Mouse (Mus musculus) neutrophil, adult 65 days (primary cell): Measurements from ENCODE around the gene Cfap99. TPM values are rescaled to one million over a fixed set of nuclear protein-coding genes. Genes with fewer than 3 reads are reported as not detected.

Experiments used
- total RNA-seq: library from RNA; stranded (reverse); gene quantifications from 2 replicates; pipeline ENCODE4 v1.2.4, GENCODE M21; 2023

The Cfap99 gene
- not detected in 2 replicates for total RNA-seq

DNA sequence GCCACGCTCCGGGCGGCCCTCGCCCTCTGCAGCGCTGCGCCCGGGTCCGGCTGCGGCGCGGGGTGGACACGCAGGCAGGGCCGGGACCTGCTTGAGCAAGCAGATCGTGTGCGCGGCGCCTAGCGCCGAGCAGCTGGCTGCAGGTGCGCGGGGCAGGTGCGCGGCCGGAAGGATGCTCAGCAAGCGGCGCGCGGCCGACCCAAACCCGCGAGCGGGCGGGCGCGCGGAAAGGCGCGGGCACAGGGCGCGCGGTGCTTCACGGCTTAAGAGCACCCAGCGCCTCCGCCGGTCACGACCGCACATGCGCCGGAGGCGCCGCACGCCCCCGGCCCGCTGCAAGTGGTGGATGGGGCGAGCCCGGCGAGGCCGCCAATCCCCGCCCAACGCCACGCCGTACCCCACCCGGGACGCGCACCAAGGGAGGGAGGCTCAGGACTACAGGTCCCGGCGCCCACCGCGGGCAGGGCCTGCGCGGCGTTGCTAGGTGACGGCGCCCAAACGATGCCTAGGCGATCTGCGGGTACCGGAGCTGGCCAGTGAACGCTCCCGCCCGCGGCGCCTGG lies at the start of gene Cfap99, which contains the start of gene Zfyve28:
TSS of gene Cfap99 (plus strand) at position 447 of the 563 bp plus-strand sequence.
TSS of gene Zfyve28 (minus strand) at position 296 of the 563 bp plus-strand sequence.

DNA sequence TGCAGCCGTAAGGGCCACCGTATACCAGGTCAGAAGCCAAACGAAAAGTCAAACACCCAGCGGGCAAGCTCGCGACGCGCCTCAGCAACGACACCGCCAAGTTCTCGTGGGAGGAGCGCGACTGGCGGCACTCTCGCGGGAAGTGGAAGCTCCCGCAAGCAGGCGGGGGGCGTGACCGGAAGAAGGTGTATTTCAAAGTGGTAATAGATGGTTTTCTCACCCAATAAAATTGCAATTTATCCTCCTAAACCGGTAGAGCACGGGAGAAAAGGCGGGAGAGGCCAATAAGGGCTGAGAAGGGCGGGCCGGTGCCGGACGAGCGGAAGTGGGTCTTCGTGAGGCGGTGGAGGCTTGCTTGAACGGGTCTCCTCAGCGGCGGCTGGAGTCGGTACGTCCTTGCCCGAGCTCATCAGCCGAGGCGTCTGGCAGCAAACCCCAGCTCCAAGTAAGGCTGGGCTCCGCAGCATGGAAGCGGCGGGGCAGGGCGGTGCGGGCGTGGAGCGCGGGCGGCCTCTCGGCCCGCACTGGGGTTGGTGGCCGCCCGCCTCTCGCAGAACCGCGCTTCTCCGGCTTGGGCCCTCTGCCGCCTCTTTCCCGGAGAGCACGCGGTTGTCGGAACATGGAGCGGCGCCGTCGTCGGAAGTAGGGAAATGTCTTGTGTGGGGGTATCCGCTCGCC lies 47.8 kb downstream of the Cfap99 start, which contains the start of gene Rnf4:
TSS of gene Rnf4 (plus strand) at position 193 of the 678 bp plus-strand sequence.

DNA sequence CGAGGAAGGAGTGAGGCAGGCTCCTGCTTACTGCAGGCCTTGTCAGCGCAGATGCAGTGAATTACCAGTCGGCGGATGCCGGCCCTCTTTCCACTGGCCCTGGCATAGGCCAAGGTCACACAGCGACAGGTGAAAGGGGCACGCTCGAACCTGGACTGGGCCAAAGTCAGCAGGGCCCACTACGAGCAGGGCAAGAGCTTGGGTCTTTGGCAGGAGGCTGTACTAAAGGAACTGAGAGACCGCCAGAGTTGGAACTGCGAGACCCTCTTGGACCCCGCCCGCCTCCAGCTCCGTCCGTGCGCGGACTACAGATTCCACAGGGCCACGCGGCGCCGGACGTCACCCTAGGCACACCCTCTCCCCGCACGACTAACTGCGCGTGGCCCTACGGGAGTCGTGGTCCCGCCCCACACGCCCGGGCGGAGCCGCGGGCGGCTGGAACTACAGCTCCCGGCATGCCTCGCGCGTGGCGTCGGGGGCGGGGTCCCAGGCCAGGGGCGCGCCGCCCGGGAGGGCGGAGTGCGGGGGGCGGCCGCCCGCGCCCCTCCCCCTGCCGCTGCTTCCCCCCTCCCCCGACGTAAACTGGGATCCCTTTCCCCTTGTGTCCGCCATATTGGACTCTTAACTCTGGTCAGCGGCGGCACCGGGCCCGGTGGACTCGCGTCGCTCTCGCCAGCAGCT lies 81.1 kb downstream of the Cfap99 start, which contains the start of gene Fam193a:
TSS of gene Fam193a (plus strand) at position 593 of the 681 bp plus-strand sequence.

Other genes with a start within 250 kb of the Cfap99 start
- gene Poln, start 119.2 kb upstream of the Cfap99 start, total RNA-seq = 0.28 and 1.1 TPM in 2 replicates
- gene Haus3, start 119.1 kb upstream of the Cfap99 start, total RNA-seq = 19.2 and 21.9 TPM in 2 replicates
- 54.1 and 75.9 TPM in 2 replicates for gene Mxd4, start 100.9 kb upstream of the Cfap99 start, total RNA-seq
- gene Zfyve28, start 151 bp upstream of the Cfap99 start, total RNA-seq = 1.5 and 3.0 TPM in 2 replicates
- 150 and 201 TPM in 2 replicates for gene Rnf4, start 47.7 kb downstream of the Cfap99 start, total RNA-seq
- 43.1 and 44.6 TPM in 2 replicates for gene Fam193a, start 81.3 kb downstream of the Cfap99 start, total RNA-seq
- 15.0 and 18.3 TPM in 2 replicates for gene Tnip2, start 225.4 kb downstream of the Cfap99 start, total RNA-seq
- 82.3 and 93.5 TPM in 2 replicates for gene Sh3bp2, start 237.2 kb downstream of the Cfap99 start, total RNA-seq